Mouse (Mus musculus) erythroblast, embryonic 14.5 days (primary cell): Measurements from ENCODE around the gene Etnppl.

Experiments
- GATA1 ChIP-seq: IDR thresholded peaks from 2 replicates; pipeline ENCODE4 v1.6.1; 2012; ENCODE audit warnings: low read length, inconsistent platforms, mixed read lengths
- TAL1 ChIP-seq: IDR thresholded peaks from 3 replicates; pipeline ENCODE4 v1.6.1; 2012; ENCODE audit warnings: low read length, inconsistent platforms, mixed read lengths

- no peak for TF ChIP-seq GATA1
- TF ChIP-seq TAL1 = no peak
Observed at GRCm38 (mm10) chr3:130568331-130569095, 48.7 kb upstream of the Etnppl start.
